Mouse (Mus musculus): ENCODE data around the gene Ice2.

DNA sequence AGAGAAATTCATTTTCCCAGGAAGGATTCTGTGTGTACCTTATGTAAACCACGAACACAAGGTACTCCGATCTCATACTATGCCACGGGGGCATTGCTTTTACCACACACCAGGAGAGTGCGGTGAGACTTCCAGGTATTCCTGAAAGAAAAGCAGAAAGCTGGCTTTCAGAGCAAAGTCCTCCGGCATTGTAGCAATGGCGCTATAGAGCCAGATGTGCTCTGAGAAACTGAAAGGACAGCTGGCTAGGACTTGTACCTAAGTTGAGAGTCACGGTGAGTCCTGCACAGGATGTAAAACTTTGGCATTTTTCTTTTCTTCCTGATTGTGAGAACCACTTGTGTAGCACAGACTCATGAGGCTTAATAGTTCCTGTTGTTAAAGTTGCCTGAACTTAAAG is 16.0 kb upstream of the Ice2 start:
- TF ChIP-seq POLR2A (IDR thresholded peaks at IDR 0.05; ENCODE audit: insufficient read length, low read depth) = no peak
- no peak for TF ChIP-seq MAX (IDR thresholded peaks at IDR 0.05; ENCODE audit: low read depth)
- no peak for TF ChIP-seq USF1 (IDR thresholded peaks at IDR 0.05; ENCODE audit: low read depth)
- no peak for TF ChIP-seq CEBPB (IDR thresholded peaks at IDR 0.05; ENCODE audit: insufficient read depth, poor library complexity, severe bottlenecking)
- TF ChIP-seq TCF12 (IDR thresholded peaks at IDR 0.05; ENCODE audit: insufficient read depth, poor library complexity, severe bottlenecking) = no peak
- no peak for TF ChIP-seq POLR2AphosphoS2 (IDR thresholded peaks at IDR 0.05; ENCODE audit: insufficient read length, low read depth)

Data from myocyte (in vitro differentiated cells).